Mouse (Mus musculus): ENCODE data around the gene Ptgis.
"Not testable (repeated sequence)": the region's sequence is repeated elsewhere in the genome, so short reads cannot be mapped to it uniquely, and the experiment has no call there.

The Ptgis gene

GRCm38 (mm10) chr2:167232132-167233008 is 8.0 kb downstream of the Ptgis start:
- DNase-seq (ENCODE audit: low spot score in 2 of 2), result no peak

GRCm38 (mm10) chr2:167230554-167230953 is 9.8 kb downstream of the Ptgis start:
- no peak for DNase-seq (ENCODE audit: low spot score in 2 of 2)

- no peak for DNase-seq (ENCODE audit: low spot score in 2 of 2)
Measured at GRCm38 (mm10) chr2:167224937-167225336, 15.5 kb downstream of the Ptgis start.

- no peak for DNase-seq (ENCODE audit: low spot score in 2 of 2)
Measured at GRCm38 (mm10) chr2:167224194-167224593, 16.2 kb downstream of the Ptgis start.

DNA sequence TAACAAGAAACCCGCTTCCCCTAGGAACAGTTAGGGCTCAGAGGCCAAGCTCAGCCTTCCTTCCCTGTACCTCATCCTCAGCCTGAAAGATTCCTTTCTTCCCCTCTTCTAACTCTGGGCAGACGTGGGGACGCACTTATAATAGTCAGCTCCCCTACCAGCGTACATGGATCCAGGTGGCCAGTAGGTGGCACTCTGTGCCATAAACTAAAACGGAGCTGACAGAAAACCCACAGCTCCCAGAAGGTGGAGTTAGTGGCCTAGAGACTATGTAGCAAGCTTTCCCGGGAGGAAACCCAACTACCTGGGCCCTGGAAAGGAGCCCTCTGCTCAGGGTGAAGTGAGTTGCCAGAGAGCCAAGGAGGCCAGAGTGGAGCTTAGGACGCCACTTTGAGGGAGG is 18.3 kb downstream of the Ptgis start:
- peak; percentile 53 to 55 for DNase-seq (ENCODE audit: low spot score in 2 of 2)

DNA sequence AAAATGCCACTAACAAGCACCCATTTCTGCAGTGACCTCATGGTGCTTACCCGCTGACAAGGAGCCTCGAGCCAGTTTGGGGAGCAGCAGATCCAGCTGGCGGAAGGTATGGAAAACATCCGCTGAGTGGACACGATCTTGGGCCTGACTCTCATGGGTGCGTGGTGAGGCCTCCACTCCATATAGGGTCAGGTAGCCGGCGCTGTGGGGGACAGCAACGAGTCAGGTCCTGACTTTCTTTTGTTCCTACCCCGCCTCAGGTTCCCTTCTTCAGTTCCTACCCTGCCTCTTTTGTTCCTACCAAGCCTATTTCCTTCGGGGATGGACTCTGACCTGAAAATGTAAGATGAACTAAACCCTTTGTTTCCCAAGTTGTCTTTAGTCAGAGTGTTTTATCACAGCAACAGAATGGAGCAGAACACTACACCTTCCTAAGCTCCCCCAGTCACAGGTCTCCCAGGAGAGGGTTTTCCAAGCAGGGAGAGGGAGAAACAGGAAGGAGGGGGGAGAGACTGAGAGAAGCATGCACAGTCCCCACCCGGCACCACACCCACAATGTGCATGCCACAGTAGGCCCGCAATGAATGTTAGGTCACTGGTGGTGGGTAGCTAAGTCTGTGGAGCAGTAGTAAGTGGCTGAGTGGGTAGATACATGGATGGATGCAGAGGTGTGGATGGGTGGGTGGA is 19.1 kb downstream of the Ptgis start:
- DNase-seq (ENCODE audit: low spot score in 2 of 2), result no peak

DNA sequence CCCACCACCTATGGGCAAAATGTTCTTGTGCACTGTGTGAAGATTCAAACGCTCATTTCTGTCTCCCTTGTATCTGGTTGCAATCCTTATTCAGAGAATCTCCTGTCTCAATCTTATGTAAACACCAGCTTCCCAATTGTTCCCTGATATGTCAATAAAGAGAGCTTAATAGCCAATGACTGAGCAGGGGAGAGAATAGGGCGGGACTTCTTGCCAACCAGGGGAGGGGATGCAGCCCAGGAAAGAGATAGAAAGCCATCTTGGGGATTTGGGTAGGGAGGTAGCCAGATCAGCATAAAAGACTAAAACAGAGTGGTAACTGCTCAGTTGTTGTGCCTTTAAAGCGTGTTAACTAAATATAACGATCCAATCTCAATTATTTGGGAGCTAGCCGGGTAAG is 19.7 kb downstream of the Ptgis start:
- DNase-seq (ENCODE audit: low spot score in 2 of 2), result no peak

DNA sequence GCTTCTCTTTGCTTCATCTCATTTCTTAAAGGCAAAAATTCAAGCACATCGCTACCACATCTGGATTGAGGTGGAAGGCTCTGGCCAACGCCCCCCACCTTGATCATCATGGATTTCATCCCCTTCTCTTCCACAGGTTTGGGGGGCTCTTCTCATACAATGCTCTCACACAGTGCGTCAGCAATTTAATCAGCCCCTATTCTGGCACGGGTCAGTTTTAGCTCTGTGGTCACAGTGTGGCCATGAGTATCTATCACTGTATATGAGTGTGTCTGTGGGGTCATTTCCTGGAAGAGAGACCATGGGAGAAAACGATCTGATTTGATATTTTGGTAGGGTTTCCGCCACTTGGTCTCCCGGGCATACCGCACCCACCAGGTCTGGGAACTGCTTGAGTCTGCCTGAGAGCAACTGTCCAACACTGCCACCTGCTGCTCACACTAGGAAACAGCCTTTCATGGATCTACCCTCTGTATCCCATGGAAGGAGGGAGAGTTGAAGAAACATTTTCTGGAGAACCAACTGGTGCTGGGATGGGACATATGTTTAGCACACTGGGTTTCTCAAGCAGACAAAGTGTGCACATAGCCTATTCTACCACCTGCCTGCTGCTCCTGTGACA is 21.1 kb downstream of the Ptgis start:
- DNase-seq (ENCODE audit: low spot score in 2 of 2), result peak; percentile 77 to 78

- no peak for DNase-seq (ENCODE audit: low spot score in 2 of 2)
Measured at GRCm38 (mm10) chr2:167213666-167214065, 26.7 kb downstream of the Ptgis start.

DNA sequence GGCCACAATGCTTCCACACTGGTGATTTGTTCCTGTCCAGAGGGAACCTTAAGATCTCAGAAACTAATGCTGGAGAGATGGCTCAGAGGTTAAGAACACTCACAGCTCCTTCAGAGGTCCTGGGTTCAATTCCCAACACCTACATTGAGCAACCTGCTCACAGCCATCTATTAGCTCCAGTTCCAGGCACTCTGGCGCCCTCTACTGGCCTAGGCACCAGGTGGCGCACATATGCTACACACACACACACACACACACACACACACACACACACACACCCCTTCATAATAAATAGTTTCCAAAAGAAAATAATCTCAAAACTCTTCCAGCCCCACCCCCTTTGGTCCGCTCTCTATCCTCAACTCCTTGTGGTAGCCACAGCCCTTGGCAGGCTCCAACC is 27.3 kb downstream of the Ptgis start:
- DNase-seq (ENCODE audit: low spot score in 2 of 2), result no peak

DNA sequence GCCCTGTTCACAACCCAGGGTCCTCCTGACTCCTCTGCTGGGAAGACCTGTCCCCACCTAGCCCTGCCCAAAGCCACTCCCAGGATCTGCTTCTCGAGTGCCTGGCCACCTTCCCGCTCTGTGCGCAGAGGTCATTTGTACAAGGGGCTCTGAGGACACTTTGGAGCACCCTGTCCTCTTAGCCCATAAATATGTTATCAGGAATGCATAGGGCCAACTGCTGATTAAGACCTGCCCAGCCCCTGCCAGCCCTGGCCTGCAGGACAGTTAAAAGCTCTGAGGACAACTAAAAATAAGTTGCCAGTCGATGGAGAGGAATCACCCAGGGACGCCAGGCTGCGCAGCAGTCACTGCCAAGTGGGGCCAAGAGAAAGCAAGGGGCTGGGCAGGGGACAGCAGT is 27.9 kb downstream of the Ptgis start:
- no peak for DNase-seq (ENCODE audit: low spot score in 2 of 2)

GRCm38 (mm10) chr2:167212089-167212488 is 28.3 kb downstream of the Ptgis start:
- no peak for DNase-seq (ENCODE audit: low spot score in 2 of 2)

GRCm38 (mm10) chr2:167209900-167210299 is 30.5 kb downstream of the Ptgis start:
- DNase-seq (ENCODE audit: low spot score in 2 of 2), result no peak

DNA sequence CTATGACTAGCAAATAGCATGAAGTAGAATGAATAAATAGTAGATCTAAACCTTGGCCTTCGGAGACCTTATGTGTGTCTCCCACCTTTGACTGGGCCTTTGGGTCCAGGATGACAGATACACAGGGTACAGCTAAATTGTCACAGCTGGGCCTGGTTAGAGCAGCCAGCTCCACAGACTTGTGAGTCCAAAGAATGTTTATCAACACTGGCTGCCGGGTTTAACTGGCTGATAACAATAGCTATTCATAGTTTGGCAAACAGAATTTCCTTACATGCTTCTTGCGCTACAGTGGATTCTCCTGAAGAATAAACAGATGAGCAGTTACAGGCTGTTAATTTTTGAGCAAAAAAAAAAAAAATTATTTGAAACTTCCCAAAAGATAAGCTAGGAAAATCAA is 31.4 kb downstream of the Ptgis start:
- no peak for DNase-seq (ENCODE audit: low spot score in 2 of 2)

DNA sequence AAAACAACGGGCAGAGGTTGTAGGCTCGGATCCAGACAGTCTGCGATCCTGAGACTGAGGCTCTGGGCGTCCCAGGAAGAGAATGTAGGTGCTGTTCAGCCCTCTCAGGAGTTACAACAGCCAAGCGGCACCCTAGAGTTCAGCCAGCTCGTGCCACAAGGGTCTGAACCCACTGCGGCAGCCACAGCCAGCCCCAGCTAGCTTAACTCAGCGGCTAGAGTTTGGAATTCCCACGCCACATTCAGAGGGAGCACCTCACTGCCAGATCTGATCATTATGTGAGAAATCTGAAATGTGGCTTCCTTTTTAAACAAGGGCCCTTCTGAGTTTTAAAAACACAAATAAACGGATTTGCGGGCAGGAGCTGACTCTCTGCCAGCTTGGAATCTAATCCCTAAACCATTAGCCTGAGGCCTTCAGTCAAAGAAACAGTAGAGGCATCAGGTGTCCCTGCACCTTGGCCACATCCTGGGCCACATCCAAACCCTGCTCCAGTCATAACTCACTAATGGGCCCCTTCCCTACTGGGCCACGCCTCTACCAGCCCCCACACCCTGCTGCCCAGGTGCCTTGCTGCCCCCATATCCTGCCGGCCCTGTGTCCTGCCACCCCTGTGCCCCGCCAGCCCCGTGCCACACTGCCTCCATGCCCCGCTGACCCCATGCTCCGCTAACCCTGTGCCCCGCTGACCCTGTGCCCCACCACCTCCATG is 34.3 kb downstream of the Ptgis start:
- no peak for DNase-seq (ENCODE audit: low spot score in 2 of 2)

- not testable (repeated sequence) for DNase-seq (ENCODE audit: low spot score in 2 of 2)
Measured at GRCm38 (mm10) chr2:167204686-167205085, 35.7 kb downstream of the Ptgis start.

DNA sequence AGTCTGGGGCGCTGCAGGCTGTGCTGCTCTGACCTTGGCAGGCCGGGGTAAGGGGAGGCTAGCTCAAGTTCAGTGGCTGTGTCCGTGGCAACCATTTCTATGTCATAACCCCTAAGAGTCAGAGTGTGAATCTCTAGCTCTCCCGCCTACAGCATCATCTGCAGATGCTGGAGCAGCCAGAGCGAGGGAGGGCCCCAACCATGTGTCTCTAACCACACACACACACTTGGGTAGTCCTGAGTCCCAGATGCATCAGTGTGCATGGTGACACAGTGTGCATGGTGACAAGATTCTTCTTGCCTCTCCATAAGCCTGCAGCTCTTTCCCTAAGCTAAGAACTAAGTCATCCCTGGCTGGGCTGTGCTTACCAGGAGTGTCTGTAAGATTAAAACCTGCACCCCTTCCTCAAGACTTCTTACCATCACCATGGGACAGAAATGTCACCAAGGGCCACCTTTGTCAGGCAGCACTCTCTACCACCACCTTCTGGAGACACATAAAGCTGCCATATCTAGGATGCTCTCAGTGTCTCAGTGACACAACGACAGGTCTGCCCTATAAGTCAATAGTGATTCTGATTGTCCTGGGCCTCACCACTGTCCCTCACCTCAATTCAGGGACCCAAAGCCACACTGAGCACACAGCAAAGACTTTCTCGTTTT is 36.8 kb downstream of the Ptgis start:
- DNase-seq (ENCODE audit: low spot score in 2 of 2), result no peak

DNA sequence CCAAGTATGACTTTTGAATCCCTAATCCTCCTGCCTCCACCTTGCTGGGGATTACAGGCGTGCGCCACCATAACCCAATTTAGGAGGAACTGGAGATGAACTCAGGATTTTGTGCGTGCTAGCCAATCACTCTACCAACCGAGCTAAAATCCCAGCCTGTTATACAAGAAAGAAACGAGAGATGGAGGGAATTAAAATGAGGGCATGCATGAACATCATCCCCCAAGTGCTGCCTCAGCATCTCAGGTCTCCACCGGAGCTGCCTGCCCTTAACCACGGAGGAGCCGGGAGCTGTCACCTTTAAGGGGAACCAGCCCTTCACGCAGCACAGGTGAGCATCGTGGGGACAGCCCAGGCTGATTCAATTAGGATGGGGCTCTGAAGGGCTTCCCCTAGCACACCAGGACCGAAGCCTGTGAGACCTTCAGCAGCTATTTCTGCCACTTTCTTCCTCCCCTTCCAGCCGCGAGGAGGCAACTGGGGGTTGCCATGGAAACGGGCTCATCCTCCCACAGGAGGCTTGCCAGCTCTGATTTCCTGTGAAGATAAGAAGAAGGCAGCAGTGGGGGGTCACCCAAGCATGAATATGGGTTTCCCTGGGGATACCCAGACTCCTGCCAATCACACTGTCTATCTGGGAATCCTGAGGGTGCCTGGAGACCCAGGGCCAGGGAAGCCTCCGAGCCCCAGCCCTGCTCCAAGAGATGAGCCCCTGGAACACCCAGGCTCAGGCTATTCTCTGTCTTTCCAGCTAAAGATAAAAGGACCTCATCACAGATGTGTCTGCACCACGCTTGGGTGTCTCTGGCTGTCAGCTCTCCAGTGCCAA is 38.7 kb downstream of the Ptgis start:
- peak; percentile 84 to 90 for DNase-seq (ENCODE audit: low spot score in 2 of 2)

- no peak for DNase-seq (ENCODE audit: low spot score in 2 of 2)
Measured at GRCm38 (mm10) chr2:167198660-167199427, 41.6 kb downstream of the Ptgis start.

DNA sequence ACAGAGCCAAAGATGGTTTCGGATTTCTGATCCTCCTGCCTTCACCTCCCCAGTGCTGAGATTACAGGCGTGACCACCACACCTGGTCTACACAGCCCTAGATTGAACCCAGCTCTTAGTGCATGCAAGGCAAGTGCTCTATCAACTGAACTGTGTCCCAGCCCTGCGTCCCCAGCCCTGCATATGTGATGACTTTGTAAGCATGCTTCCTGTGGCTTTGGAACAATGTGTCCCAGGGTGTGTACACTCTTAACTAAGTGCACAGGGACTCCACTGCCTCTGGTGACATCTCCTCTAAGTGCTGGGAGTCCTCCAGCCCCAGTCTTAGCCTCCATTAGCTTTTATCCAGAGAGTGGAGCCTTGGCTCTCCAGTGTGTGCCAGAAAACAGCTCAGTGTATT is 47.0 kb downstream of the Ptgis start:
- DNase-seq (ENCODE audit: low spot score in 2 of 2), result no peak

Measured in right cerebral cortex, postnatal 36 days (tissue).